Mouse (Mus musculus) liver, adult 2 months (tissue): ENCODE results near the gene Dgkz.

Experiments
- CTCF ChIP-seq: fragments of 200-500 bp; IDR thresholded peaks from 2 replicates; pipeline ENCODE4 v1.5.1; 2011; ENCODE audit warnings: low read depth, low read length, control low read depth
- POLR2A ChIP-seq: fragments of 200-500 bp; IDR thresholded peaks from 2 replicates; pipeline ENCODE4 v1.6.1; 2011; ENCODE audit warnings: low read length, control low read depth; ENCODE audit not compliant: insufficient read depth; ENCODE audit errors: extremely low read depth

DNA sequence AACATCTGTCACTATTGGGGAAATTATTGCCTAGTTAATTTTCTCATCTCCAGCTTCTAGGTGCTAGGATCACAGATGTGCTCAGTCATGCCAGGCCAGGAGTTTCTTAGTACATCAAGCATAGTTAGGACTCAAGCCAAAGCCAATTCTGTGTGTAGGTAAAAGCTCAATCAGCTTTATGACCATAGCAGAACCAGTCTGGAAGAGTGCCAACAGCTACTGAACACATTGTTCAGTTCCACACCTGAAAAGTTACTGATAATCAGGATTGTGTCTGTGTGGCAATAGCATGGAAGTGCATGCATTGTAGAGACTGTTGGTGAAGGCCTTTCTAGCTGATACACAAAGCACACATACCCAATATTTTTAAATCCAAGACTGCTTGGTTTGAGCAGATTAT, 77.7 kb downstream of the Dgkz start:
- no peak for TF ChIP-seq POLR2A
- no peak for TF ChIP-seq CTCF
